Mouse (Mus musculus): ENCODE measurements at regions not wholly inside any gene's neighbourhood (a gene's known extent, or its start where the extent isn't known, plus 50 kb on each side); places are given as distances from the start of the nearest gene placed in this dataset.
"Not testable (repeated sequence)": the region's sequence is repeated elsewhere in the genome, so short reads cannot be mapped to it uniquely, and the experiment has no call there.

- DNase-seq, result peak; percentile 56
These were observed 124.4 kb downstream of the Melk start for GRCm38 (mm10) chr4:44424831-44425704.

- peak; percentile 51 for DNase-seq
These were observed 133.9 kb downstream of the Melk start for GRCm38 (mm10) chr4:44434593-44434992.

DNA sequence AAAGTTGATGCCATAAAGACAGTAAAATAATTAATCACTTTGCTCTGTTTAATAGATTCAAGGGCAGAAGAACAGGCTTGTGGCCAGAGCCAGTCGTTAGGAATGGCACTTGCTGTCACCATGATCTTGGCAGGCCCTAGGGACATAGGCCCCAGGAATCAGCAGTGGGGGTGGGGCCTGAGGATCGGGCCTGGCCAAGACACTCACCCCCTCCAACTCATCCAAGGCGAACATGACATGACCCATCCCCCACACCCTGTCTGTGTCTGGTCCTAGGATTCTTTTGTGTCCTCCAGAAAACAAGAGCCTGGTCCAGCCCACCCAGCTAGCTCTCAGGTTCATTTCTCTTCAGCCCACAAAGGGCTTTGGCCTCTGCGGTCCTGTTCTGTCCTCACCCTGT, 144.8 kb downstream of the Melk start:
- DNase-seq, result peak; percentile 46

GRCm38 (mm10) chr4:44450881-44451532, 150.3 kb downstream of the Melk start:
- peak; percentile 44 for DNase-seq

DNA sequence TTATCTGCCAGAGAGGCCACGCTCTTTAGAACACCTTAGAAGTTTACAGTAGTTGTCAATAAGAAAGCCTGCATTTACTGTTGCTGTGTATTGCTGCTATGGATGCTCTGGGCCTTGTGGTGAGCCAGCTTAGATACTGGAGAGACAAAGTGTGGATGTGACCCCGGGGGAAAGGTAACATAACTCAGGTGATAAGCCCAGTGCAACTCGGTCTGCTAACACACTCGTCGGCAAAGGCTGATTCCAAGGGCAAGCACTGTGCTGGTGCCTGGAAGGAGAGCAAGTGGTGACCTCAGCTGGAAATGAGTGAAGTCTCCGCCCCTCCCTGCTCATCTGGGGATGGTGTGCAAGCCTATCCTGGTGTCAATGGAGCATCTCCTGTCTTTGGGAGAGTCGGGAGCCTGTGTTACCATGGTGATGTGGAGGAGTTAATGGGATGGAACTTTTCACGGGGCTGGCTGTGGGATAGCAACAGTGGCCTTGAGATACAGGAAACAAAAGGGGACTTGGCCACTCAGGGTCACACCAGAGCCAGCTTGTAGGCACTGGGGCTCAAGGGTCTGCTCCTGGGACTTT, 151.5 kb downstream of the Melk start:
- DNase-seq, result peak; percentile 44

- no peak for DNase-seq
These were observed 152.9 kb downstream of the Melk start for GRCm38 (mm10) chr4:44453552-44453951.

DNA sequence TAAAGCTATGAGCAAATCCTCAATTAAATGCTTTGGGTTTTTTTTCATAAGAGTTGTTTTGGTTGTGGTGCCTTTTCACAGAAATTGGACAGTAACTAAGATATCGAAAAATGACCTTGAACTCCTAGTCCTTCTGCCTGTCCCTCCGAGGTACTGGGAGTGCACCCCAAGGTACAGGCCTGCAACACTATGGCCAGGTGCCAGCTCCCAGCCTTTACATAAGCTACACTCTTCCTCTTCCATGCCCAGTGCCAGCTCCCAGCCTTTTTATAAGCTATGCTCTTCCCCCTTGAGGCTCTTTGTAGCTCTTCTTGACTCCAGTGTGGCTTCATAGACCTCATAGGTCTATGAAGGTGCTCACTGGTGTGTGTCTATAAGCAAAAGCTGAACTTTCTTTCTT, 155.2 kb downstream of the Melk start:
- DNase-seq, result no peak

- DNase-seq, result not testable (repeated sequence)
These were observed 172.8 kb downstream of the Melk start for GRCm38 (mm10) chr4:44473511-44473910.

Data from retina, postnatal 1 day (tissue).